Mouse (Mus musculus): ENCODE measurements around the gene Cenpo. TPM values are rescaled to one million over a fixed set of nuclear protein-coding genes. Genes with fewer than 3 reads are reported as not detected.
A peak's percentile ranks its signal among the peaks of the same experiment; 100 is the strongest.

Cenpo gene
- polyA plus RNA-seq, 1 experiment from 2014 or later, result 13.3 TPM

DNA sequence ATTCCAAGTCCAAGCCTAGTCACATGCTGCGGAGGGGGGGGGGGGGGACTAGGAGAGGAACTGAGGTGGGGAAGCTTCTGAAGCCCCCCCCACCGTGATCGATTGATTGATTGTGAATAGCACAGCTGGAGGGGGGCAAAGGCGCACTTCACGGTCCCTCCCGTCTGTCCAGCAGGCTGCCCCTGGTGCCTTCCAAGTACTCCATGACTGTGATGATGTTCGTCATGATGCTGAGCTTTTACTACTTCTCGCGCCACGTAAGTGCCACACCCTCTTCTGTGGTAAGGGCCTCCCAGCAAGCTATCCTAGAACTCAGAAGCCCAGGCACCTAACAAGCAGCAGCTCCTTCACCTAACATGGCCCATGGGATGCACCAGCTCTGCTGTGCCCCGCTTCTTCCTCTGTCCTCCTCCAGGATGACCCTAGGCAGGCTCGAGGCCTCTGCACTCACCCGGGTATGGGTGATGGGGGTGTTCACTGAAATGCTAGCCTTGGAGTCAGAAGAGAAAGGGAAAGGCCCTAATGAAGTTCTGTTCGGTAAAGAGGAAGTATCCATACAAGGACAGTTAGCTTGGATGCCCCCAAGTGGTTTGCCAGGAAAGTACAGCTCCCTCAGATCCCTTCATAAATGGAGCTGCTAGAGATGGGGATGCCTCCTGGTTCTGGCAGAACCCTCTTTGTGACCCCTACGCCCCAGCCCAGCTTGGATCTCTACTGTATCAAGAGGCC is 25.5 kb downstream of the Cenpo start:
- peak; percentile 62 for DNase-seq (ENCODE audit: low spot score)
- Histone ChIP-seq H3K27ac (ENCODE audit: low read depth) (no peak overlapping the region), H3K4me3 (ENCODE audit: low read depth, low read length) (no peak overlapping the region), H3K36me3 (ENCODE audit: control insufficient read depth, insufficient read depth, low read length) (peaks cover 83% of the 10 kb centered on the region), H3K9ac (ENCODE audit: low read length) (no peak overlapping the region), H3K4me2 (ENCODE audit: low read length) (no peak overlapping the region), H3K4me1 (replicated peaks; ENCODE audit: control insufficient read depth, insufficient read depth, low read length) (no peaks in the 10 kb centered on the region), H3K27me3 (replicated peaks; ENCODE audit: control insufficient read depth, insufficient read depth, low read length) (no peaks in the 10 kb centered on the region), H3K9me3 (ENCODE audit: control insufficient read depth, low read length) (no peaks in the 10 kb centered on the region)
- 0 out of 2 replicates have a peak, but pooled peaks have one; percentile 47 for ATAC-seq (replicated peaks; ENCODE audit: low FRiP score, low TSS enrichment, low read depth)
- 80% methylated on average over 15 of the region's 15 CpGs for WGBS

DNA sequence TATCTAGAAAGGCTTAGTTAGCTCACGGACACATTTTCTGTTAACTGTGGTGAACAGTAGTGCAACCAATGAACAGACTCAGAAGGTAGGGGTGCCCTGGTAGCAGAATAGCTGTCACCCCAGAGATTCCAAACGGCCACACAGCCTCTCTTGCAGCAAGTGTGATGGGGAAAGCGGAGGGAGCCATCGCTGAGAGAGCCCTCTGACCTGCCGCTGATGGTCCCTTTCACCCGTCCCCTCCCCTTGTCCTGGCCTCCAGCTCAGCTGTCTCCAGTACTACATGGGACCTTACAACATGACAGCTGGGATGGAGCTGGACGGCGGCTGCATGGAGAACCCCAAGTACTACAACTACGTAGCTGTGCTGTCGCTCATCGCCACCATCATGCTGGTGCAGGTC is 28.0 kb downstream of the Cenpo start:
- no peak overlapping the region for H3K9ac ChIP-seq (ENCODE audit: low read length)
- ATAC-seq (replicated peaks; ENCODE audit: low FRiP score, low TSS enrichment, low read depth) (no peak), DNase-seq (ENCODE audit: low spot score) (no peak)
- H3K27ac ChIP-seq (ENCODE audit: low read depth), result no peak overlapping the region
- WGBS, result 91% methylated on average over 11 of the region's 11 CpGs
- no peaks in the 10 kb centered on the region for H3K4me1 ChIP-seq (replicated peaks; ENCODE audit: control insufficient read depth, insufficient read depth, low read length)
- peaks cover 73% of the 10 kb centered on the region for H3K36me3 ChIP-seq (ENCODE audit: control insufficient read depth, insufficient read depth, low read length)
- H3K27me3 ChIP-seq (replicated peaks; ENCODE audit: control insufficient read depth, insufficient read depth, low read length), result no peaks in the 10 kb centered on the region
- no peak overlapping the region for H3K4me3 ChIP-seq (ENCODE audit: low read depth, low read length)
- no peaks in the 10 kb centered on the region for H3K9me3 ChIP-seq (ENCODE audit: control insufficient read depth, low read length)
- H3K4me2 ChIP-seq (ENCODE audit: low read length), result no peak overlapping the region

DNA sequence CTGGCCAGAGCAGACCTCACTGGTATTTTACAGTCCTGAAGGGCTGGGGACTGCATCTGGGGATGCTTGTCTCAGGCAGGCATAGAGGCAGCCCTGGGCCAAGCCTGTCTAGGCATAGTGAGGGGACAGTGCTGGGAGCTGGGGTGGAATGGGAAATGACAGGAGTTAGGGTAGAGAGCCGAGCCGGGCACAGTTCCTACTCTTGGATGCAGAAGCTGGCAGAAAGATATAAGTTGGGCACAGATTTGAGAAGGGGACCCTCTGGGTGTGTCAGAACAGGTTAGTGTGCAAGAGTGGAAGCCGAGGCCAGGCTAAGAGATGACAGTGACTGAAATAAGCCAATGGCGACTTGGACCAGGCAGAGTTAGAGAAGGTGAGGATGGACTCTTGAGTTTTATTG is 31.9 kb downstream of the Cenpo start:
- DNase-seq (ENCODE audit: low spot score) (no peak), ATAC-seq (replicated peaks; ENCODE audit: low FRiP score, low TSS enrichment, low read depth) (no peak)
- Histone ChIP-seq H3K36me3 (ENCODE audit: control insufficient read depth, insufficient read depth, low read length) (peaks cover 63% of the 10 kb centered on the region), H3K9ac (ENCODE audit: low read length) (no peak overlapping the region), H3K4me2 (ENCODE audit: low read length) (no peak overlapping the region), H3K4me3 (ENCODE audit: low read depth, low read length) (no peak overlapping the region), H3K4me1 (replicated peaks; ENCODE audit: control insufficient read depth, insufficient read depth, low read length) (no peaks in the 10 kb centered on the region), H3K9me3 (ENCODE audit: control insufficient read depth, low read length) (no peaks in the 10 kb centered on the region), H3K27me3 (replicated peaks; ENCODE audit: control insufficient read depth, insufficient read depth, low read length) (no peaks in the 10 kb centered on the region), H3K27ac (ENCODE audit: low read depth) (no peak overlapping the region)
- WGBS, result 87% methylated on average over 4 of the region's 4 CpGs

DNA sequence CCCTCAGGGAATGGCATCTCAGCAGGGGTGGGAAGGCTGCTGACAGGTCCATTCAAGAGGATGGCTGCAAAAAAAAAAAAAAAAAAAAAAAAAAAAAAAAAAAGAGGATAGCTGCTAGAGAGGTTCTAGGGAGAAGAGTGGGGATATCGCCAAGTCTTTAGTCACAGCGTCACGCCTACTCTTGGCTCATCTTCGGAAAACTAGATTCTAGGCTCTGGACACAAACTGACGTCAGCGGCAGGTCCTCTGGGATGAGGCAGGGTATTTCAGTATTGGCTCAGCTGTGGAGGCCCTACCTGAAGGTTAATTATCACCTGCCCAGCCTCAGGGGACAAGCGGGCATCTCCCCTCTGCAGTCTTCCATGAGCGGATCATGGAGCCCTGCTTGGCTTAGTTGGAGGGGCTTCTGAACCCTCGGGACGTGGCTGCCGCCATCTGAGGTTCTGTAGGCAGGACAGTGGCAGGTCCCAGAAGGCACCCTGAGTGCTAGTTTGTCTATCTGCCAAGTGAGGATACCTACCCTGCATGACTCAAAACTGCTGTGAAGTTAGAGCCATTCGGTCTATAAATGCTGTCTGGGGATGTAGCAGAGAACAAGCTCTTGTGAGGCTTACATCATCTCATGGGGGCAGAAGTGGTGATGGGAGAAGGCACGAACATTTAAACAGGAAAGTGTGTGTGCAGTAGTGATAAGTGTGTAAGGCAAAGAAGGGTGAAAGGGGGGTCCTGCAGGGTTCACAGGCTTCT is 32.5 kb downstream of the Cenpo start:
- Histone ChIP-seq H3K4me1 (replicated peaks; ENCODE audit: control insufficient read depth, insufficient read depth, low read length) (no peaks in the 10 kb centered on the region), H3K4me3 (ENCODE audit: low read depth, low read length) (no peak overlapping the region), H3K4me2 (ENCODE audit: low read length) (no peak overlapping the region), H3K36me3 (ENCODE audit: control insufficient read depth, insufficient read depth, low read length) (peaks cover 63% of the 10 kb centered on the region), H3K27ac (ENCODE audit: low read depth) (no peak overlapping the region), H3K9me3 (ENCODE audit: control insufficient read depth, low read length) (no peaks in the 10 kb centered on the region), H3K9ac (ENCODE audit: low read length) (no peak overlapping the region), H3K27me3 (replicated peaks; ENCODE audit: control insufficient read depth, insufficient read depth, low read length) (no peaks in the 10 kb centered on the region)
- DNase-seq (ENCODE audit: low spot score) (no peak), ATAC-seq (replicated peaks; ENCODE audit: low FRiP score, low TSS enrichment, low read depth) (no peak)
- 91% methylated on average over 13 of the region's 13 CpGs for WGBS

DNA sequence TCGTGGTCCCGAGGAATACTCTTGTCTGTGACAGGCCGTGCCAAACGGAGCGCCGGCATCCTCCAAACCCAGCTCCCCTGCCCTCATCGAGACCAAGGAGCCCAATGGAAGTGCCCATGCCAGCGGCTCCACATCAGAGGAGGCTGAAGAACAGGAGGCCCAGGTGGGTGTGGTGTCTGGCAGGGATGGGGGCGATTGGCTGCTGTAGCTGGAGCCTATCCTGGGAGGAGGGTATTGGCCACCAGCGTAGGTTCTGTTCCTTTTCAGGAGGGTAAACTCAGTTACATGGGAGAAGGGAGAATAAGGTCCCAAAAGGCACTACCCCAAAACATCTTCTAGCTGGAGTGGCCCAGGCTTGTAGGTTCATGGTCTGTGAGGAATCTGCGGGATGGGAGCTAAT is 34.8 kb downstream of the Cenpo start:
- peaks cover 42% of the 10 kb centered on the region for H3K36me3 ChIP-seq (ENCODE audit: control insufficient read depth, insufficient read depth, low read length)
- no peak for ATAC-seq (replicated peaks; ENCODE audit: low FRiP score, low TSS enrichment, low read depth)
- H3K27me3 ChIP-seq (replicated peaks; ENCODE audit: control insufficient read depth, insufficient read depth, low read length), result no peaks in the 10 kb centered on the region
- H3K9me3 ChIP-seq (ENCODE audit: control insufficient read depth, low read length), result no peaks in the 10 kb centered on the region
- H3K4me1 ChIP-seq (replicated peaks; ENCODE audit: control insufficient read depth, insufficient read depth, low read length), result no peaks in the 10 kb centered on the region
- no peak for DNase-seq (ENCODE audit: low spot score)
- H3K27ac ChIP-seq (ENCODE audit: low read depth), result no peak overlapping the region
- H3K9ac ChIP-seq (ENCODE audit: low read length), result no peak overlapping the region
- no peak overlapping the region for H3K4me2 ChIP-seq (ENCODE audit: low read length)
- WGBS, result 94% methylated on average over 11 of the region's 11 CpGs
- H3K4me3 ChIP-seq (ENCODE audit: low read depth, low read length), result no peak overlapping the region

DNA sequence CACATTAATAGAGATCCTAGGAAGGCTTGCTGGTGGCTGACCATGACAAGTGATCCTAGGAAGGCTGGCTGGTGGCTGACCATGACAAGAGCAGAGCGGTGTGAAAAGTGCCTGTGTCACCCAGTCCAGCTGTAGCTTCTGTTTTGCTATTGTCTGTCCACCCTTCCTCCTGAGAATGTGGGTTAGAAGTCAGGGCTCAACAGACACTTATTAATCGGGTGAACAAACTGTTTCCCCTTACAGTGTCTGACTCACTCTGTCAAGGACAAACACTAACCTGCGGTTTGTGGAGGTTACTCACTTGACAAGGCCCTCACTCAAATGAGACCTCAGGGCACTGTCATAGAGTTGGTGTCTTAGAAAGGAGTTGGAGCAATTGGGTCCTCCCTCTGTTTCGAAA is 35.4 kb downstream of the Cenpo start:
- H3K27me3 ChIP-seq (replicated peaks; ENCODE audit: control insufficient read depth, insufficient read depth, low read length), result no peaks in the 10 kb centered on the region
- H3K4me2 ChIP-seq (ENCODE audit: low read length), result no peak overlapping the region
- DNase-seq (ENCODE audit: low spot score), result no peak
- H3K27ac ChIP-seq (ENCODE audit: low read depth), result no peak overlapping the region
- H3K9ac ChIP-seq (ENCODE audit: low read length), result no peak overlapping the region
- no peak overlapping the region for H3K4me3 ChIP-seq (ENCODE audit: low read depth, low read length)
- ATAC-seq (replicated peaks; ENCODE audit: low FRiP score, low TSS enrichment, low read depth), result no peak
- H3K4me1 ChIP-seq (replicated peaks; ENCODE audit: control insufficient read depth, insufficient read depth, low read length), result no peaks in the 10 kb centered on the region; the same call in 1 of the 2 replicates
- no peaks in the 10 kb centered on the region for H3K9me3 ChIP-seq (ENCODE audit: control insufficient read depth, low read length)
- 85% methylated on average over 4 of the region's 4 CpGs for WGBS
- peaks cover 42% of the 10 kb centered on the region for H3K36me3 ChIP-seq (ENCODE audit: control insufficient read depth, insufficient read depth, low read length)

DNA sequence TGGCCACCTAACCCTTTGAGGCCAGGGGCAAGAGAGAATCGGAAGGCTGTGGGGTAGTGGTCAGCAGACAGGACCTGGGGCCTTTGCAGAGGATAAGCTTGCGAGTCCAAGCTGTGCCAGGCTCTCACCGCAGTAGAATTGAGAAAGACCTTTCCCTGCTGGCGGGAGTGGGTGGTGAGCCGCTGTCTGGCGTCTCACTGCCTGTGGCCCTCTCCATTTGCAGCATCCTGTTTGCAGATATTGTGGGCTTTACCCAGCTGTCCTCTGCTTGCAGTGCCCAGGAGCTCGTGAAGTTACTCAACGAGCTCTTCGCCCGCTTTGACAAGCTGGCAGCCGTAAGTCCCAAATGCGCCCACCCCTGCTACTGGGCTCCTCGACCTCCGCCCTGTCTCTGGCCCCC is 39.5 kb downstream of the Cenpo start:
- H3K4me2 ChIP-seq (ENCODE audit: low read length), result no peak overlapping the region
- peaks cover 15% of the 10 kb centered on the region for H3K4me1 ChIP-seq (replicated peaks; ENCODE audit: control insufficient read depth, insufficient read depth, low read length)
- no peaks in the 10 kb centered on the region for H3K9me3 ChIP-seq (ENCODE audit: control insufficient read depth, low read length)
- no peaks in the 10 kb centered on the region for H3K27me3 ChIP-seq (replicated peaks; ENCODE audit: control insufficient read depth, insufficient read depth, low read length)
- H3K27ac ChIP-seq (ENCODE audit: low read depth), result no peak overlapping the region
- no peak for ATAC-seq (replicated peaks; ENCODE audit: low FRiP score, low TSS enrichment, low read depth)
- H3K36me3 ChIP-seq (ENCODE audit: control insufficient read depth, insufficient read depth, low read length), result peaks cover 22% of the 10 kb centered on the region
- WGBS, result 93% methylated on average over 14 of the region's 14 CpGs
- H3K4me3 ChIP-seq (ENCODE audit: low read depth, low read length), result no peak overlapping the region
- no peak for DNase-seq (ENCODE audit: low spot score)
- no peak overlapping the region for H3K9ac ChIP-seq (ENCODE audit: low read length)

DNA sequence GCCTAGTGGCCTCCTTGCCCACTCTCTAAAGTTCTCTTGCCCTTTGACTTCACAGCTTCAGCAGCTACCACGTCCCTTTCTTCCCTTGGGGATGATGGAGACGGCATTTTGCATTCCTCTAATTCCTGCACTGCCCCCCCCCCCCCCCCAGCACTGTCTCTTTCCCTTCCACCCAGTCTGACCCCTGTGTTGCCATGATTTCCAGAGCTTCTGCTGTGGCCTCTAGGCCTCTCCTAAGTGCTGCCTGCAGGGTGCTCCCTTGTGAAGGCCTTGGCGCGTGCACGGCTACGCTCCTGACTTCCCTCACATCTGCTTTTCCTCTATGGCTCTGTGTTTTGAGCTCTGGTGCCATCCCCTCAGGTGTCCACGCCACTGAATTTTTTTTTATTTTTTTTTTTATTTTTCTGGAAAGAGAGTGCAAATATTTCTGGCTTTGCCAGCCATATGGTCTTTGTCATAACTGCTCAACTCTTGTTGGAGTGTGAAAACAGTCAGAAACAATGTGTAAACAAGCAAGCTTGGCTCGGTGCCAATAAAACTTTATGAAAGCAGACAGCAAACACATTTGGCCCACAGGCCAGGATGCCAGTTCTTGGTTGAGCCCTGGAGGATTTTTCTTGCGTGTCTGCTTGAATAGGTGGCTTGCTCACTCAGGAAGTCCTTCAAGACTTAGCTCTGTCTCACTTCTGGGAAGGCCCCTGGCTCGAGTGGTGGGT is 40.9 kb downstream of the Cenpo start:
- Histone ChIP-seq H3K9ac (ENCODE audit: low read length) (no peak overlapping the region), H3K36me3 (ENCODE audit: control insufficient read depth, insufficient read depth, low read length) (peaks cover 12% of the 10 kb centered on the region), H3K4me1 (replicated peaks; ENCODE audit: control insufficient read depth, insufficient read depth, low read length) (peaks cover 16% of the 10 kb centered on the region), H3K4me3 (ENCODE audit: low read depth, low read length) (no peak overlapping the region), H3K4me2 (ENCODE audit: low read length) (no peak overlapping the region), H3K27me3 (replicated peaks; ENCODE audit: control insufficient read depth, insufficient read depth, low read length) (no peaks in the 10 kb centered on the region), H3K27ac (ENCODE audit: low read depth) (peak overlapping the region; percentile 51; the same call in 1 of the 2 replicates), H3K9me3 (ENCODE audit: control insufficient read depth, low read length) (no peaks in the 10 kb centered on the region)
- WGBS, result 37% methylated on average over 10 of the region's 10 CpGs
- ATAC-seq (replicated peaks; ENCODE audit: low FRiP score, low TSS enrichment, low read depth) (0 out of 2 replicates have a peak, but pooled peaks have one; percentile 9), DNase-seq (ENCODE audit: low spot score) (peak; percentile 59)
